Mouse (Mus musculus) heart, postnatal 10 days (tissue): ENCODE measurements around the gene Rassf1. TPM values are rescaled to one million over a fixed set of nuclear protein-coding genes. Genes with fewer than 3 reads are reported as not detected.

ENCODE experiments used
- DNase-seq, 2 experiments: peaks; one replicate each; pipeline ENCODE4 v3.0.0; 2021
- intact Hi-C: fragments of 180-260 bp; cut with DNase I; formaldehyde crosslinking; loops from one replicate; pipeline ENCODE4 v1.15.1; 2025
- total RNA-seq, 2 experiments: library from RNA; stranded (reverse); gene quantifications; 2 replicates each; pipeline ENCODE4 v1.2.3; 2021

The Rassf1 gene
- total RNA-seq, 2 experiments from 2014 or later: 28.8 to 32.0 TPM

GRCm38 (mm10) chr9:107539940-107540339 is 11.4 kb upstream of the Rassf1 start:
- intact Hi-C loops: no loop called here
- no peak for DNase-seq

- intact Hi-C loops: no loop called here
- no peak for DNase-seq
These were observed 10.9 kb upstream of the Rassf1 start for GRCm38 (mm10) chr9:107540420-107540819.

GRCm38 (mm10) chr9:107541005-107541404 is 10.3 kb upstream of the Rassf1 start:
- no peak for DNase-seq
- intact Hi-C loops: no loop called here

- peak; percentile 96 to 97 for DNase-seq
- intact Hi-C loops: no loop called here
These were observed 9.6 kb upstream of the Rassf1 start, which contains the start of the genes Cyb561d2 and Nprl2 for GRCm38 (mm10) chr9:107541474-107542351. TSS of gene Cyb561d2 (minus strand) at chr9:107542193. TSS of gene Nprl2 (plus strand) at chr9:107542226.

GRCm38 (mm10) chr9:107542352-107542686 is 9.0 kb upstream of the Rassf1 start:
- no peak for DNase-seq
- intact Hi-C loops: no loop called here

GRCm38 (mm10) chr9:107542721-107543120 is 8.6 kb upstream of the Rassf1 start:
- intact Hi-C loops: no loop called here
- DNase-seq: no peak

GRCm38 (mm10) chr9:107543299-107543698 is 8.1 kb upstream of the Rassf1 start:
- intact Hi-C loops: no loop called here

GRCm38 (mm10) chr9:107544196-107544700 is 7.1 kb upstream of the Rassf1 start:
- intact Hi-C loops: no loop called here
- no peak for DNase-seq

More at GRCm38 (mm10) chr9:107543299-107543698, 8.1 kb upstream of the Rassf1 start:
- no peak for DNase-seq

GRCm38 (mm10) chr9:107544729-107545128 is 6.6 kb upstream of the Rassf1 start:
- intact Hi-C loops: no loop called here
- DNase-seq: no peak

- intact Hi-C loops: no loop called here
These were observed 6.2 kb upstream of the Rassf1 start for GRCm38 (mm10) chr9:107545199-107545598.

GRCm38 (mm10) chr9:107545602-107546001 is 5.8 kb upstream of the Rassf1 start:
- DNase-seq: peak; percentile 73 to 90

More at GRCm38 (mm10) chr9:107545199-107545598, 6.2 kb upstream of the Rassf1 start:
- no peak for DNase-seq

GRCm38 (mm10) chr9:107547026-107547425 is 4.3 kb upstream of the Rassf1 start, which contains the start of gene Zmynd10:
TSS of gene Zmynd10 (plus strand) at chr9:107547298.
- DNase-seq: peak; percentile 90 to 94
- intact Hi-C loops: no loop called here

More at GRCm38 (mm10) chr9:107545602-107546001, 5.8 kb upstream of the Rassf1 start:
- intact Hi-C loops: no loop called here

GRCm38 (mm10) chr9:107547957-107548356 is 3.4 kb upstream of the Rassf1 start:
- intact Hi-C loops: no loop called here
- no peak for DNase-seq

GRCm38 (mm10) chr9:107548820-107549219 is 2.5 kb upstream of the Rassf1 start:
- intact Hi-C loops: no loop called here
- no peak for DNase-seq

GRCm38 (mm10) chr9:107549297-107550074 is 1.9 kb upstream of the Rassf1 start:
- DNase-seq: no peak
- intact Hi-C loops: no loop called here

- no peak for DNase-seq
- intact Hi-C loops: no loop called here
These were observed 751 bp upstream of the Rassf1 start for GRCm38 (mm10) chr9:107550491-107551116.

- DNase-seq: no peak
These were observed 568 bp downstream of the Rassf1 start for GRCm38 (mm10) chr9:107551890-107552355.

GRCm38 (mm10) chr9:107552690-107553393 is 1.5 kb downstream of the Rassf1 start:
- intact Hi-C loops: no loop called here
- DNase-seq: no peak

More at GRCm38 (mm10) chr9:107551890-107552355, 568 bp downstream of the Rassf1 start:
- intact Hi-C loops: no loop called here

- DNase-seq: peak in 1 of 2 experiments; percentile 51
- intact Hi-C loops: no loop called here
These were observed 2.4 kb downstream of the Rassf1 start for GRCm38 (mm10) chr9:107553541-107554318.
